In genomic region chr19:26114326-26114725, GRCm38 (mm10) we compare ENCODE assay signal across 23 mouse cellular contexts.
A peak's percentile ranks its signal among the peaks of the same experiment; 100 is the strongest.
DNase-seq lines count a peak whose midpoint lies in the region; ATAC-seq and TF ChIP-seq lines count a peak whose summit lies in the region.
"Had no signal": no experiment of that assay in that cellular context is flagged by ENCODE, and none has a peak within 500 bp of the region (broad histone marks: within the 10 kb centered on the region; RNA-seq: fewer than 3 reads in every experiment).

No protein-coding gene starts in this region.

- DNase-seq in CH12.LX (ENCODE audit: extremely low read depth): peak; percentile 1
- no peak for DNase-seq in cerebellum, adult 9-11 months
- no peak for DNase-seq in cerebellum, adult 2 months
- DNase-seq in kidney, postnatal 25 days: no peak
- DNase-seq: adrenal gland, adult 2 months; adrenal gland, postnatal 10 days; adrenal gland, postnatal 25 days; B cell, adult 2 months; cerebellum, adult 11-12 months; cerebellum, adult 8-10 months; cerebellum, postnatal 10 days; cerebellum, postnatal 25 days; embryo, embryonic 11 days had no signal

- ATAC-seq in common myeloid progenitor, adult 5-6 weeks (replicated peaks; ENCODE audit: low read depth, poor library complexity, severe bottlenecking): 0 out of 2 replicates have a peak, but pooled peaks have one; percentile 54
- ATAC-seq in megakaryocyte, adult 5-6 weeks (ENCODE audit: poor library complexity, severe bottlenecking): peak; percentile 80
- ATAC-seq: CD4-positive, CD25-positive, alpha-beta regulatory T cell, adult 4 months; forebrain, embryonic 14.5 days; forebrain, embryonic 16.5 days had no signal

- H3K4me3 ChIP-seq in CH12.LX (replicated peaks in 1 of 3; ENCODE audit: low read depth in 2 of 3, low read length in 2 of 3, poor library complexity in 1 of 3): no peak overlapping the region
- H3K4me3 ChIP-seq in cerebellum, adult 2 months (replicated peaks; ENCODE audit: insufficient read depth, low read depth, low read length): no peak overlapping the region
- H3K4me3 ChIP-seq: embryonic facial prominence, embryonic 13.5 days; embryonic facial prominence, embryonic 15.5 days; erythroblast, embryonic 14.5 days; forebrain, embryonic 10.5 days; forebrain, embryonic 12.5 days had no signal

- WGBS in cerebellum, adult 2 months: 83% methylated on average over 6 of the region's 6 CpGs

- dilution Hi-C loops in CH12.LX (cut with MboI; ENCODE audit: extremely low pct_ligation_motif_present, extremely low pct_unique_long_range_greater_than_20kb, low sequenced_read_pairs): no loop called here

- H3K27me3 ChIP-seq in CH12.LX (replicated peaks): no peaks in the 10 kb centered on the region
- no peaks in the 10 kb centered on the region for H3K27me3 ChIP-seq in cerebellum, adult 2 months (ENCODE audit: control insufficient read depth, insufficient read depth, low read length)
- H3K27me3 ChIP-seq: embryonic facial prominence, embryonic 15.5 days; forebrain, embryonic 12.5 days had no signal

- peak in 1 of 2 experiments; percentile 15; a peak in 1 of 4 replicates for TF ChIP-seq CTCF in CH12.LX (conservative IDR thresholded peaks at IDR 0.05 in 1 of 2, IDR thresholded peaks at IDR 0.05 in 1 of 2; ENCODE audit: low read depth in 2 of 2, low read length in 2 of 2)
- TF ChIP-seq CTCF in cerebellum, adult 2 months (IDR thresholded peaks at IDR 0.05; ENCODE audit: borderline replicate concordance, insufficient read depth, low read depth, low read length): no peak

- no peak for TF ChIP-seq RAD21 in CH12.LX (IDR thresholded peaks at IDR 0.05; ENCODE audit: low read depth, low read length)

- no peak overlapping the region for H3K9ac ChIP-seq in CH12.LX (ENCODE audit: insufficient read depth, low read depth)
- H3K9ac ChIP-seq: embryonic facial prominence, embryonic 13.5 days; embryonic facial prominence, embryonic 15.5 days; forebrain, embryonic 12.5 days had no signal

- H3K79me2 ChIP-seq in CH12.LX (replicated peaks; ENCODE audit: control insufficient read depth, extremely low read depth, insufficient read depth, poor library complexity, severe bottlenecking): no peaks in the 10 kb centered on the region

- no peak for TF ChIP-seq POLR2A in CH12.LX (IDR thresholded peaks at IDR 0.05; ENCODE audit: low read depth, low read length)
- TF ChIP-seq POLR2A in cerebellum, adult 2 months (IDR thresholded peaks at IDR 0.05; ENCODE audit: borderline replicate concordance, insufficient read depth, low read length): no peak

- no peak overlapping the region for H3K27ac ChIP-seq in CH12.LX (ENCODE audit: insufficient read depth, low read depth)
- H3K27ac ChIP-seq in cerebellum, adult 2 months (ENCODE audit: insufficient read depth, low read length): no peak overlapping the region
- H3K27ac ChIP-seq: forebrain, embryonic 10.5 days; forebrain, embryonic 12.5 days had no signal

- TF ChIP-seq EP300 in CH12.LX (IDR thresholded peaks at IDR 0.05; ENCODE audit: low read length): no peak

- H3K4me1 ChIP-seq in CH12.LX (ENCODE audit: control insufficient read depth in 1 of 2, insufficient read depth in 2 of 2): no peaks in the 10 kb centered on the region
- H3K4me1 ChIP-seq in cerebellum, adult 2 months (ENCODE audit: control insufficient read depth, insufficient read depth, low read length): no peaks in the 10 kb centered on the region
- H3K4me1 ChIP-seq: embryonic facial prominence, embryonic 13.5 days; forebrain, embryonic 10.5 days; forebrain, embryonic 12.5 days had no signal

- in situ Hi-C loops in CH12.LX (cut with MboI; ENCODE audit: low pct_ligation_motif_present, low pct_unique_long_range_greater_than_20kb, low sequenced_read_pairs): no loop called here

- H3K36me3 ChIP-seq in CH12.LX (replicated peaks in 1 of 2; ENCODE audit: control insufficient read depth in 1 of 2, insufficient read depth in 1 of 2, low read length in 1 of 2): no peaks in the 10 kb centered on the region
- H3K36me3 ChIP-seq: embryonic facial prominence, embryonic 13.5 days; embryonic facial prominence, embryonic 15.5 days; forebrain, embryonic 10.5 days; forebrain, embryonic 12.5 days had no signal

- no peak overlapping the region for H3K4me2 ChIP-seq in CH12.LX (ENCODE audit: insufficient read depth, low read depth, poor library complexity, severe bottlenecking)
- H3K4me2 ChIP-seq: embryonic facial prominence, embryonic 13.5 days; embryonic facial prominence, embryonic 15.5 days; forebrain, embryonic 12.5 days had no signal

- no peaks in the 10 kb centered on the region for H3K9me3 ChIP-seq in CH12.LX (replicated peaks; ENCODE audit: low read length)
- H3K9me3 ChIP-seq: embryonic facial prominence, embryonic 13.5 days; embryonic facial prominence, embryonic 15.5 days; forebrain, embryonic 10.5 days; forebrain, embryonic 12.5 days had no signal

TF ChIP-seq in CH12.LX, 34 proteins besides CTCF, POLR2A, EP300 and RAD21:
- TF ChIP-seq IRF4 (IDR thresholded peaks at IDR 0.05; ENCODE audit: low read depth, low read length): no peak
- TF ChIP-seq ZMIZ1 (IDR thresholded peaks at IDR 0.05; ENCODE audit: low read depth, low read length): no peak
- TF ChIP-seq POLR2AphosphoS2 (IDR thresholded peaks at IDR 0.05; ENCODE audit: low read depth, low read length): no peak
- no peak for TF ChIP-seq MAZ (IDR thresholded peaks at IDR 0.05; ENCODE audit: low read depth, low read length)
- TF ChIP-seq BHLHE40 (IDR thresholded peaks at IDR 0.05; ENCODE audit: low read depth, low read length): no peak
- TF ChIP-seq CHD2 (IDR thresholded peaks at IDR 0.05; ENCODE audit: low read length): no peak
TF ChIP-seq in CH12.LX: peak in this region for 0.
